Mouse (Mus musculus): ENCODE results near the gene Grik5.

DNA sequence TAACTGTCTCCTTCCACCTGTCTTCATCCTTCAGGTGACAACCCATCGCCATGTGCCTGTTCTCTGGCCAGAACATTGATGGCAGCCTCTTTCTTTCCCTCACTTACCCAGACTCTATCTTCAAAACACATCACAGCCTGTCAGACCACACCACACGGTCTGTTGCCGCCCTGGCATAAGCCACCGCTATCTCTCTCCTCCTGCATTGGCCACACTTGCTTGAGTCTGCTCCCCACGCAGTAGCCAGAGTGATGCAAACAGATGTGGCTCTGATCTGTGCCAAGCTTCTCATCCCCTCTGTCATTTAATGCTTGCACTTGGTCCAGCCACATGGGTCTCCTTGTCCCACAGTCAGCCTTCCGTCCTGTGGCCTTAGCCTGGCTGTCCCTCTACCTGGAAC lies 8.8 kb downstream of the Grik5 start:
- TF ChIP-seq POLR2A (IDR thresholded peaks at IDR 0.05; ENCODE audit: low read depth, low read length) (no peak), CTCF (IDR thresholded peaks at IDR 0.05; ENCODE audit: extremely low read depth, insufficient read length, insufficient replicate concordance, low read depth, low read length) (no peak)

All from small intestine, adult 2 months (tissue).